In the genomic region with DNA sequence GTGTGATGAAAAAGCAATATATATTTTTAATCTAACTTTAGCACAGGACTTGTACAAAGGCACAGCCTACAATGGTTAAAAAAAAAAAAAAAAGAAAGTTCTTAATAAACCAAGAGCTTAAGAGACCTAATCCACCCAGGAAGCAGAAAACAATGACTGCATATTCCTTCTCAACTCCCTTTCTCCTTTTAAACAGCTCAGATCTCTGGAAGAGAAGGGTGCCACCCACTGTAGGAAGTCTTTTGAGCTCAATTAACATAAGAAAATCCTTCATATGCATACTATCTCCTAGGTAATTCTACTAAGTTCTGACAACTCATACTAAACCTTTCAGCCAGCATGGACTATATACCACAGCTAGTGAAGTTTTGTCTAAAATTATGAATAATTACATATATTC, we compare ENCODE assay signal across 35 mouse cellular contexts.
"Had no signal": no experiment of that assay in that cellular context is flagged by ENCODE, and none has a peak within 500 bp of the region (broad histone marks: within the 10 kb centered on the region; RNA-seq: fewer than 3 reads in every experiment).

No protein-coding gene starts in this region.

- H3K4me3 ChIP-seq: heart, embryonic 12.5 days; heart, embryonic 13.5 days; heart, embryonic 15.5 days; hindbrain, embryonic 10.5 days; hindbrain, embryonic 12.5 days; hindbrain, embryonic 13.5 days; hindbrain, embryonic 15.5 days; intestine, embryonic 15.5 days; kidney, embryonic 15.5 days; layer of hippocampus, adult 2 months; left cerebral cortex, adult 2 months had no signal

- H3K9ac ChIP-seq: heart, embryonic 12.5 days; heart, embryonic 13.5 days; heart, embryonic 15.5 days; hindbrain, embryonic 12.5 days; hindbrain, embryonic 13.5 days; hindbrain, embryonic 14.5 days; hindbrain, embryonic 15.5 days; intestine, embryonic 15.5 days; kidney, embryonic 15.5 days had no signal

- H3K27me3 ChIP-seq: heart, embryonic 12.5 days; heart, embryonic 13.5 days; heart, embryonic 15.5 days; hindbrain, embryonic 13.5 days; hindbrain, embryonic 15.5 days; intestine, embryonic 15.5 days; kidney, embryonic 15.5 days had no signal

- ATAC-seq: hindbrain, embryonic 16.5 days; hindbrain, postnatal 0 days; inflammation-experienced regulatory T-cells, adult 6 months; intestine, embryonic 15.5 days; intestine, embryonic 16.5 days; intestine, postnatal 0 days had no signal

- H3K4me1 ChIP-seq: heart, embryonic 12.5 days; heart, embryonic 13.5 days; heart, embryonic 15.5 days; hindbrain, embryonic 10.5 days; hindbrain, embryonic 12.5 days; hindbrain, embryonic 13.5 days; hindbrain, embryonic 15.5 days; intestine, embryonic 15.5 days; kidney, embryonic 15.5 days had no signal

- DNase-seq: heart, postnatal 10 days; heart, postnatal 14 days; heart, postnatal 36 days; heart, postnatal 4 days; kidney, adult 11 months; kidney, adult 18-20 months; kidney, adult 2 months; kidney, adult 8-10 months; kidney, adult 9 months; kidney, postnatal 10 days; kidney, postnatal 14 days; kidney, postnatal 25 days; kidney, postnatal 36 days; kidney, postnatal 4 days; layer of hippocampus, adult 9-11 months; layer of hippocampus, postnatal 36 days had no signal

- H3K27ac ChIP-seq: heart, embryonic 13.5 days; heart, embryonic 15.5 days; hindbrain, embryonic 10.5 days; hindbrain, embryonic 12.5 days; hindbrain, embryonic 13.5 days; hindbrain, embryonic 14.5 days; hindbrain, embryonic 15.5 days; hindbrain, postnatal 0 days; intestine, embryonic 15.5 days; kidney, embryonic 15.5 days; kidney, postnatal 0 days; layer of hippocampus, adult 2 months; left cerebral cortex, adult 2 months had no signal

- H3K4me2 ChIP-seq: heart, embryonic 11.5 days; heart, embryonic 12.5 days; heart, embryonic 13.5 days; heart, embryonic 15.5 days; hindbrain, embryonic 12.5 days; hindbrain, embryonic 13.5 days; hindbrain, embryonic 14.5 days; hindbrain, embryonic 15.5 days; intestine, embryonic 15.5 days; kidney, embryonic 15.5 days had no signal

- H3K36me3 ChIP-seq: heart, embryonic 12.5 days; heart, embryonic 13.5 days; heart, embryonic 15.5 days; hindbrain, embryonic 10.5 days; hindbrain, embryonic 12.5 days; hindbrain, embryonic 13.5 days; hindbrain, embryonic 15.5 days; intestine, embryonic 15.5 days; kidney, embryonic 15.5 days had no signal

- H3K9me3 ChIP-seq: heart, embryonic 12.5 days; heart, embryonic 13.5 days; heart, embryonic 15.5 days; hindbrain, embryonic 10.5 days; hindbrain, embryonic 12.5 days; hindbrain, embryonic 13.5 days; hindbrain, embryonic 15.5 days; intestine, embryonic 15.5 days; kidney, embryonic 15.5 days had no signal
